Mouse (Mus musculus) intestine, postnatal 0 days (tissue): ENCODE measurements at regions not wholly inside any gene's neighbourhood (a gene's known extent, or its start where the extent isn't known, plus 50 kb on each side); places are given as distances from the start of the nearest gene placed in this dataset.

ENCODE experiments used
- ATAC-seq: fragments of 200-750 bp; cut with Nextera tagmentation; 2 replicates; pipeline ENCODE4 v1.8.0; 2017; ENCODE audit warnings: mild to moderate bottlenecking, moderate TSS enrichment, moderate library complexity
- H3K27ac ChIP-seq: fragments of 300-500 bp; sonication (generic); 2 replicates; pipeline ENCODE4 v1.5.1; 2014; ENCODE audit warnings: mild to moderate bottlenecking, low read depth, low read length, moderate library complexity
- H3K27me3 ChIP-seq: fragments of 300-500 bp; sonication (generic); replicated peaks from 2 replicates; pipeline ENCODE4 v1.6.1; 2014; ENCODE audit warnings: low read length, mixed read lengths; ENCODE audit not compliant: control insufficient read depth, insufficient read depth
- H3K36me3 ChIP-seq: fragments of 300-500 bp; sonication (generic); 2 replicates; pipeline ENCODE4 v1.6.1; 2014; ENCODE audit warnings: mild to moderate bottlenecking, moderate library complexity; ENCODE audit not compliant: control insufficient read depth, insufficient read depth
- H3K4me1 ChIP-seq: fragments of 300-500 bp; sonication (generic); replicated peaks from 2 replicates; pipeline ENCODE4 v1.6.1; 2014; ENCODE audit warnings: antibody characterized with exemption, low read length, mixed read lengths; ENCODE audit not compliant: control insufficient read depth, insufficient read depth
- H3K4me2 ChIP-seq: fragments of 300-500 bp; sonication (generic); replicated peaks from 2 replicates; pipeline ENCODE4 v1.6.1; 2014; ENCODE audit warnings: low read depth, mild to moderate bottlenecking, moderate library complexity
- H3K4me3 ChIP-seq: fragments of 300-500 bp; sonication (generic); 2 replicates; pipeline ENCODE4 v1.5.1; 2014; ENCODE audit warnings: low read depth, low read length
- H3K9ac ChIP-seq: fragments of 300-500 bp; sonication (generic); 2 replicates; pipeline ENCODE4 v1.6.1; 2014; ENCODE audit warnings: mild to moderate bottlenecking, low read depth, low read length
- H3K9me3 ChIP-seq: fragments of 300-500 bp; sonication (generic); 2 replicates; pipeline ENCODE4 v1.6.1; 2016; ENCODE audit warnings: mixed run types; ENCODE audit not compliant: control insufficient read depth
- CTCF ChIP-seq: sonication (generic); IDR thresholded peaks from 2 replicates; pipeline ENCODE4 v1.5.1; 2016; ENCODE audit warnings: low read depth, mild to moderate bottlenecking, control low read depth, antibody characterized with exemption, moderate library complexity
- WGBS: fragments of 180-500 bp; shearing (Covaris S2); extraction: QIAGEN DNeasy Blood & Tissue Kit; methylation state at CpG from one replicate; pipeline ENCODE4 v1.1.7; 2014; 5-methylcytosine and 5-hydroxymethylcytosine counted together

DNA sequence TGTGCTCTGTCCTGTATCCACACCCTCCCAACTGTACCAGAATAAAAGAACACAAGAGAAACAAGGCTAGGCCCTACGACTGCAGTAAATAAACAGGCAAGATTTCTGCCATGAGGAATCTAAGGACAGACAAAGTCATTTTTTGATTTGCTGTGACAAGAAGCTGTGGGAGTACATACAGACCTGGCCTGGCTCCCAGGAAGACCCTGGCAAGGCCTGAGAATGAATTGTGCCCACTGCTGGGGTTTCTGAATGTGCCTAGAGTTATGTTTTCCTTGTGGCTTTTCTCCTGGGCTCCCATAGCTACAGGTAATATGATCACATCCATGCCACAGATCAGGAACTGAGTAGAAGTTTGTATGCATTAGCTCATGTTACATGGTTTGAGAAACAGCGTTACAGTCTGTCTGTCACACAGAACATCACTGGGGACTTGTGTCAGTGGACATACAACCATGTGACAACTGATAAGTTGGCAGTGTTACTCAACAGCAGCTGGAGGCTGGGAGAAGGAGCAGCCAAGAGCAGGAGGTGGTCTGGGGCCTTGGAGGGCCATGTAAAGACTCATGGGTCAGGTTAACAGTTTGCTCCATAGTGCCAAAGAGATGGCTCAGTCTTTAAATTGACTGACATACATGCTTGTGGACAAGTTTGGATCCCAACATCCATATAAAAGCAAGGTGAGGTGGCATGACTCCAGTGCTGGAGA lies 285.6 kb upstream of the Eif4g2 start:
- H3K9me3 ChIP-seq = no peaks in the 10 kb centered on the region
- 66% methylated on average over 2 of the region's 2 CpGs for WGBS

DNA sequence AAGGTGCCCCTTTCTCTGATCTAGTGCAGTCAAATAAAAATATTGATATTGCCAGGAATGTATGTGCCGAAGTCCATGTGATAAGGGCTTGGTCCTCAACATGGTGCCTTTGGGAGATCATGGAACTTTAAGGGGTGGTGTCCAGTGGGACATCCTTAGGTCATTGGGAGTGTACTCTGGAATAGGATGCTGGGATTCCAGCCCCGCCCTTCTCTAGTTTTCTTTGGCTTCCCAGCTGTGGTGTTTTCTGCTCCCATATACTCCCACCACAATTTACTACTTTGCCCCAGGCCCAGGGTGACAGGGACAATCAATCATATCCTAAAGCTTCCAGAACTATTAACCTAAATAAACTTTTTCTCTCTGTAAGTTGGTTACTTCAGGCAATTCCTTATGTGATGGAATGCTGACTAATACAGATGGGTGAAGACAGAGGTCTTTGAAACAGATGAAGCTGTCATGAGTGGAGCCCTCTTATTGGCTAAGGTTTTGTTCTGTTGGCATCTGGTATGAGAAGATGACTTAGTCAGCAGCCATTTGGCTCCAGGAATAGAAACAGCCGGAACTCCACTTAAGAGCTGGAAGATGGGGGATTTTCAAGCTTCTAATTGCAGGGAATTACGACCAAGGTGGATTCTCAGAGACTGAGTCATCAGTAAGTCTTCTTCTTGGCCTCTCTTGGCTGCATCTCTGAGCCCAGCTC lies 284.3 kb upstream of the Eif4g2 start:
- 65% methylated on average over 4 of the region's 4 CpGs for WGBS
- ATAC-seq = no peak
- no peak overlapping the region for H3K4me2 ChIP-seq

More for the DNA sequence above, 285.6 kb upstream of the Eif4g2 start:
- Histone ChIP-seq H3K9ac (no peak overlapping the region), H3K4me3 (no peak overlapping the region), H3K4me1 (no peaks in the 10 kb centered on the region), H3K4me2 (no peak overlapping the region), H3K27me3 (no peaks in the 10 kb centered on the region), H3K27ac (no peak overlapping the region), H3K36me3 (no peaks in the 10 kb centered on the region)
- ATAC-seq = no peak
- no peak for TF ChIP-seq CTCF

DNA sequence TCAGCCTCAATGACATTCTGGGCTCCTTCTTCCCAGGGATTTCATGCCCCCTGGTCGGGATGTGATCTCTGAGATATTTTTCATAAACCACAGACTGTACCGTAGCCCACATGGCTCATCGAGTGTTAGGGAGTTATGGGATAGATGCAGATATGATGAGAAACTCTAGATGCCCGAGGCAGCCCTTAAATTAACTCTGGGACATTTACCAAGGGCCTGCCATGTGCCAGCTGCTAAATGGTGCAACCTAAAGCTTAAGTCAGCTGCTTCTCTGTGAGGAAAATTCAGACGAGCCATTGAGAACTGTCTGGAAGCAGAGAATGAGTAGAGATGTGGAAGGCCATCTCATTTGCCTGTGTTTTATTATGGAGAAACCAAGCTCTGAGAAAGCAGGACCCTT lies 282.6 kb upstream of the Eif4g2 start:
- no peak overlapping the region for H3K27ac ChIP-seq
- no peak for ATAC-seq
- no peaks in the 10 kb centered on the region for H3K27me3 ChIP-seq
- no peak overlapping the region for H3K9ac ChIP-seq
- no peaks in the 10 kb centered on the region for H3K4me1 ChIP-seq
- H3K9me3 ChIP-seq = no peaks in the 10 kb centered on the region
- H3K4me3 ChIP-seq = no peak overlapping the region
- no peak for TF ChIP-seq CTCF
- 77% methylated on average over 5 of the region's 5 CpGs for WGBS
- H3K36me3 ChIP-seq = no peaks in the 10 kb centered on the region
- H3K4me2 ChIP-seq = no peak overlapping the region

More for the DNA sequence above, 284.3 kb upstream of the Eif4g2 start:
- no peak for TF ChIP-seq CTCF
- Histone ChIP-seq H3K27me3 (no peaks in the 10 kb centered on the region), H3K4me3 (no peak overlapping the region), H3K36me3 (no peaks in the 10 kb centered on the region), H3K9me3 (no peaks in the 10 kb centered on the region), H3K9ac (no peak overlapping the region), H3K27ac (no peak overlapping the region), H3K4me1 (no peaks in the 10 kb centered on the region)

DNA sequence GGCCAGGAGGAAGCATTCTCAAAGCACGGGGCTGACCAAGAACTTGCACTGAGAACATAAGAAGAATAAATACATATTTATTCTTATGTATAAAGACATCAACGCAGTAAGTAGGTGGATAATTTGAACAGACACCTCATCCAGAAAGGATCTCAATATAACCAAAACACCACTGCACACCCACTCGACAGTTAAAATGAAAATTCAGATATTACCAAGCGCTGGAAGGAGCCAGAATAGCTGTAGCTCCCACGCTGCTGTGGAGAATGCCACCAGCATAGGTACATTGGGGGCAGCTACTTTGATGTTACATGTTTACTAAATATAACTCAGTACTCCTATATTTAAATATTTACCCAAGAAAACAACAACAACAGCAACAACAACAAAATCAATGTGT lies 280.4 kb upstream of the Eif4g2 start:
- H3K4me1 ChIP-seq = no peaks in the 10 kb centered on the region
- no peaks in the 10 kb centered on the region for H3K36me3 ChIP-seq
- H3K9ac ChIP-seq = no peak overlapping the region
- H3K27ac ChIP-seq = no peak overlapping the region
- TF ChIP-seq CTCF = no peak
- H3K27me3 ChIP-seq = no peaks in the 10 kb centered on the region
- 81% methylated on average over 5 of the region's 5 CpGs for WGBS
- H3K9me3 ChIP-seq = no peaks in the 10 kb centered on the region
- ATAC-seq = no peak
- H3K4me3 ChIP-seq = no peak overlapping the region
- H3K4me2 ChIP-seq = no peak overlapping the region

DNA sequence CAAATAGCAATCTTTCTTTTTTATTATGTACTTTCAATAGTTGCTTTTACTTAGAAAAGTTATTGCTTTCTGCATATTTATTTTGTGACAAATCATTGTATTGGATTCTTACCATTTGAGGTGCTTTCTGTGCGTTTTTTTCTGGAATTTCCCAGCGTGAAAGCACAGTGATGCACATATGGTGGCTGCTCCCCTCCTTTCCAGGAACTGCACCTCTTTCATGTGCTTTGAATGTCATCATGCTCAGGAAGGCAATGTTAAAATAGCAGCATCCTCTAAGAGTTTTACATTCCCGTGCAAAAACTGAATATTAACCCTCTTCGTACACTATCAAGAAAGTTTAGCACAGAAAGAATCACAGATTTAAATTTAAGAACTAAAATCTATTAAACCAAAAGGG lies 279.8 kb upstream of the Eif4g2 start:
- no peak for TF ChIP-seq CTCF
- 76% methylated on average over 4 of the region's 4 CpGs for WGBS
- ATAC-seq = no peak

DNA sequence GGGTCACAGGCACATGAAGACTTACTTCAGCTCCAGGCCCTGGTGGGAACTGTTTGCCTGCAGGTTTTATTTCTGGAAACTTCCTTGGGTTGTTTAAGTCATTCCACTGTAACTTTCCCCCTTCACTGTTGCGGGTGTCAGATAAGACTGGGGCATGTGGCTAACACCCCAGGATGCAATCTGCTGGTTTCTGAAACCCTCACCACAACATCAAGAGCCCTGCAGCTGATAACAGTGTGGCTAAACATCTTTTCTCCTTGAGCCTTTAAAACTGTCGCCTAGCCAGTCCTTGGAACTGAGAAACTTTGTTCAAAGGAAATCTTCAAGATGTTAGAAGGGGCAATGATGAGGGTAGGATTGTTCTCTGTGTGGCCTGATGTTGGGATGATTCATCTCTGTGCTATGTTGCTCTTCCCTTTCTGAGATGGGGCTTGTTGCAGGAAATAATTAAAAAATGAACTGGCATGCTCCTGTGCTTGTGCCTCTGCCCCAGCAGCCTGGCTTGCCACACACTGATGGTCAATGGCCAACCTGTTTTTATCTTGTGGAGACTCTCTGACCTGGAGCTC lies 272.3 kb upstream of the Eif4g2 start:
- Histone ChIP-seq H3K36me3 (no peaks in the 10 kb centered on the region), H3K4me1 (no peaks in the 10 kb centered on the region), H3K9me3 (no peaks in the 10 kb centered on the region), H3K4me2 (no peak overlapping the region), H3K4me3 (no peak overlapping the region), H3K9ac (no peak overlapping the region), H3K27ac (no peak overlapping the region), H3K27me3 (no peaks in the 10 kb centered on the region)
- no peak for ATAC-seq
- TF ChIP-seq CTCF = no peak
- WGBS = 54% methylated on average over 2 of the region's 2 CpGs

More for the DNA sequence above, 279.8 kb upstream of the Eif4g2 start:
- Histone ChIP-seq H3K4me3 (no peak overlapping the region), H3K4me2 (no peak overlapping the region), H3K36me3 (no peaks in the 10 kb centered on the region), H3K4me1 (no peaks in the 10 kb centered on the region), H3K27me3 (no peaks in the 10 kb centered on the region), H3K27ac (no peak overlapping the region), H3K9me3 (no peaks in the 10 kb centered on the region), H3K9ac (no peak overlapping the region)
